Mouse (Mus musculus): Measurements from ENCODE around the gene Cd164l2.

Cd164l2 gene

DNA sequence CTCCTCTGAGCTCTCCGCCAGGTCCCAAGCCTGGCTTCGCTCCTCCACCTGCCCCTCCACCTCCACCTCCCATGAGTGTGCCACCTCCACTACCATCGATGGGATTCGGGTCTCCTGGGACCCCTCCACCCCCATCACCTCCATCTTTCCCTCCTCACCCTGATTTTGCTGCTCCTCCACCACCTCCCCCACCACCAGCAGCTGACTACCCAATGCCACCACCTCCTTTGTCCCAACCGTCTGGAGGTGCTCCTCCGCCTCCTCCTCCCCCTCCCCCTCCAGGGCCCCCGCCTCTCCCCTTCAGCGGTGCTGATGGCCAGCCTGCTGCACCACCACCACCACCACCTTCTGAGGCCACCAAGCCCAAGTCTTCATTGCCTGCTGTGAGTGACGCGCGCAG lies 17.4 kb upstream of the Cd164l2 start:
- no peak for DNase-seq (ENCODE audit: low spot score in 2 of 2)

DNA sequence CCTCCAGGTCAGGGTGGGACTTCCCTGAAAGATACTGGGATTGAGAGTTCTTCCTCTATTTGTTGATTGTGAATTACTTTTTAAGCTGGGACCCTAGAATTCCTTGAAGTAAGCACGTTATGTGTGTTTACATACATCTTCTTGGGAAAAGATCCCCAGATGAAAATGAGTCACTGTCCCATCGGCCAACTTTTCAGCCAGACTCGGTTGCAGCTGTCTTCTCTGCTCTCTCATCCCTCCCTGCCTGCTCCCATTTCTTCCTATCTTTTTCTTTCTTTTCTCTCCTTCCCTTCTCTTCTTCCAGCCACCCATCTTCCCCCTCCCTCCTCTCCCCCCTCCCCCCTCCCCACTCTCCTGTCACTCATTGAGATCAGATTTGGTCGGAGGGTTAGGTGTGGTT lies 16.9 kb upstream of the Cd164l2 start:
- no peak for DNase-seq (ENCODE audit: low spot score in 2 of 2)

DNA sequence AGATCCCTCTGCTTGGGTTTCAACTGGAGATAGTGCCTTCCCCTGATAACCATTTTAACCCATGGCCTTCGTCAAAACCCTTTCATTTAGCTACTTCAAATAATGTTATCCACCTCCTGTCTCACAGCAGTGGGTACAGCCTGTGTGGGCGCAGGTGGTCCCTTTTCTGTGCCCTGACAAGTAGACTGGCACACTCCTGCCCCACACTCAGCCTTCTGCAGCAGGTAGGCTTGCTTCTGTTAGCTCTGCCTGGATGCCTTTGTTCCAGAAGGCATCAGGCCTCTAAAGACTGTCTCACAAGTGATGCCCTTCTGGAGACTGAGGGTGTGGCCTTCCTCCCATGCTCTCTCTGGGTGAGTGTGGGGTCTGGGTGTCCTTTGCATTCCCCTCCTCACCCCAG lies 15.8 kb upstream of the Cd164l2 start:
- DNase-seq (ENCODE audit: low spot score in 2 of 2): no peak

DNA sequence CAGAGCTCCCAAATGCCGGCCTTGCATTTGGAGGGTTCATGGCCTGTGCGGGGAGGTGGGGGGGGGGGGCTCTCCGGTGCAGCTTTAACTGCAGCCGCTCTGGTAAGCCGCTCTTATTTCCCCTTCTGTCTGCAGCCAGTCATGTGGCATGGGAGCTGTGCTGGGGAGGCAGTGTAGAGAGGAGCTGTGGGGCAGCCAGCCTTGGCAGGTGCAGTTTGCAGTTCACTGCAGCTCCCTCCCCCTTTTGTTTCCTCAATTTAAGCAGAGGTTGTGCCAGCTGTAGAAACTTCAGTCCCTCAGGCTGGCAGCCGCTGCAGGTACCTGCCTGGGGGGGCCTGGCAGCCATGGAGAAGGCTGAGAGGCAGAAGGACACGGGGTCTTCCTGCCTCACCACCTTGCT lies 15.1 kb upstream of the Cd164l2 start:
- no peak for DNase-seq (ENCODE audit: low spot score in 2 of 2)

DNA sequence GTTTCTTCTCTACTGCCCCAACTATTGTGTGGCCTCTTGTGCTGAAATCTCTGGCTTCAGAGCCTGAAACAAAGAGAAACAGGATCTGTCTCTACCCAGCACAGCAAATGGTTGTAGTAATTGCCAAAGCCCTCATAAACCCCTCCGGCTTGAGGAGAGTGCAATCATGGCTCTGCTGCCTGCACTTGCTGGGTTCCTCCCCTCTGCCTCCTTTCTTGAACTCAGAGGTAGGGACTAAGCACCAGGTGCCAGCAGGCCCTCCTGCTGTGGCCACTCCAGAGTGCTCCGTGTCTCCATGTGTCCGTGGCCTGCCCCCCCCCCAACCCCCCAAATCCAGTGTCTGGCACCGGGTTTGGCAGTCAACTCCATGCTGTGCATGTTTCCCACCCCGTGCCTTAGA lies 14.6 kb upstream of the Cd164l2 start:
- DNase-seq (ENCODE audit: low spot score in 2 of 2): no peak

DNA sequence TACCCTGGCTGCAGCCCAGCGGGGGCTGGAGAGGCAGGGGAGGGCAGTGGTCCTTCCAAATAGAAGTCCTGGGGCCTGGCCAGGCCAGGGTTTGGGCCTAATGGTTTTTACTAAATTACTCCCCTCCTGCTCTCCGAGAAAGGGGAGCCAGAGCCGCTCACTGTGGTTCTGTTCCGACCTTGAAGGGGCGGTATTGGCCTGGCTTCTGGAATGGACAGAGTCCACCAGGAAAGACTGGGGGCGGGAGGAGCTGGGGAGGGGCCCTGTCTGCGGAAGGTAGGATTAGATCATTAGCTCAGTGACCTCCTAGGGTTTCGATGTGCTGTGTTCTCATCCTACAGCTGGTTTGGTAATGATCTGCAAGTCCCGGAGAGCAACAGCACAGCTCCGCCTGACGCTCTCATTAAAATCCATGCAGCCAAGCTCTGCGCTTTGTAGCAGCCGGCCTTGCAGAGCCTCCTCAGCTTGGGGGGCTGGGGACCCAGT lies 14.1 kb upstream of the Cd164l2 start:
- DNase-seq (ENCODE audit: low spot score in 2 of 2): no peak

DNA sequence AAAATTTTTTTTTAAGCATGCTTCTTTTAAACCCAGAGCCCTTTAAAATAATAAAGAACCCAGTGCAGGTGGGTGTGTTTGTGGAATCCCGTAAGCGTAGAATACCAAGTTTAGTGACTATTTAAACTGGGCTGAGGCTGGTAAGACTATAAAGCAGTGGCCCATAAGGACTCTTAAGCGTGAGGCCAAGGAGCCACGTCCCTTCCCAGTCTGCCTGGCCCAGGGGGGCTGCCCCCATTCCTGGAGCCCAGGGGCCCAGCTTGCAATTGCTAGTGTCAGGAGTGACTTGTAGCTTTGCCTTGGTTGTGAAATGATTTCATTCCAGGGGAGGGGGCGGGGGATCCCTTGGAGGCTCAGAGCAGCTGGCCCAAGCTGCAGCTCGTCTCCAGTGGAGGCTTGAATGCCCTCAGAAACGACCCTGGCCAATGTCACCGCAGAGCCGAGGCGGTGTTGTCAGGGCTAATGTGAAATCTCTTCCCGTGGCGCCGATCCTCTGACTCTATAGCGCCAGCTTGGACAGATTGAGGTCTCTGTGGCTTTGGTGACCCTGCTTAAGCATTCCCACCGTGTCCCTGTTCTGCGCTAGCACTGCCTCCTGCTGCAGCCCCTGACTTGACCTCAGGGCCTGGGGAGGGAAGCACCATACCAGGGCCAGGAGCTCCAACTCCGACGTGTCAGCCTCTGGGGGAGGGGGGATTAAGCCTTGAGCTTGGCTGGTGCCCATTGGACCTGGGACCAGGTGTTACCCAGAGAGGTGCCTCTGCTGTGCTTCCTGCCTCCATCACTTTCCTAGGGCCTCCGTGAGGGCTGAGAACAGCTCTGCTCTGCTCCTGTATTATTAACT lies 13.4 kb upstream of the Cd164l2 start:
- DNase-seq (ENCODE audit: low spot score in 2 of 2): no peak

DNA sequence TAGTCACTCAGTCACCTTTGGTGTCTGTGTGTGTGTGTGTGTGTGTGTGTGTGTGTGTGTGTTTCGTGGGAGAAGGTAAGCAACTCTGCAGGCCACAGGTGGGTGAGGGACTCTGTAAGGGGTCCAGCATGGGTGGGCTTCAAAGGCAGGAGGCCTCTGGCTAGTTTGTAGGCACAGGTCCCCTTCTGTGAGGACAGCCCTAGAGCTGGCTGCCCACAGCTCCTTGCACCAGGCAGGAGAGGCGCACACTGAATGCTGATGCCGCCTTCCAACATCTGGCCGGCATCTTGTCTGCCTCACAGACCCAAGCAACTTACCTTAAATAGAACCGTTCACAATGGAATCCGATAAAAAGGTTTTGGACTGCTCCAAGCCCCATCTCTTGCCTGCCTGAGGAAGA lies 12.2 kb upstream of the Cd164l2 start:
- no peak for DNase-seq (ENCODE audit: low spot score in 2 of 2)

DNA sequence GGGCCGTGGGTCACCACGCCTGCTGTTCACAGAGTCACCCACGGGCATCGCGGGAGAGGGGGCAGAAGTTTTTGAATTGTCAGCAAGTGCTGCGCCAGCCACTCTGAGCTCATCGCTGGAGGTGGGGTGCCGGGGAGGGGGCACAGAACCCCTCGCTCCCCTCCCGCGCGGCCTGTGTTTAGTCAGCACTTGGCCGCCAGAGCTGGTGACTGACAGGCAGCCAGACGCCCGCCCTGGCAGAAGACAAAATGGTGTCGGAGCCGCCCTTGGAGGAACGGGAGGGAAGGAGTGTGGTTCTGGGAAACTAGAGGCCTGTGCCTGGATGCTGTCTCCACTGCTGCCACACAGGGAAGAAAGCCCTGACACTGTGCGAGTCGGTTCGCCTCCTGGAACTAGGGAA lies 11.6 kb upstream of the Cd164l2 start:
- peak in 1 of 2 experiments; percentile 50 for DNase-seq (ENCODE audit: low spot score in 2 of 2)

DNA sequence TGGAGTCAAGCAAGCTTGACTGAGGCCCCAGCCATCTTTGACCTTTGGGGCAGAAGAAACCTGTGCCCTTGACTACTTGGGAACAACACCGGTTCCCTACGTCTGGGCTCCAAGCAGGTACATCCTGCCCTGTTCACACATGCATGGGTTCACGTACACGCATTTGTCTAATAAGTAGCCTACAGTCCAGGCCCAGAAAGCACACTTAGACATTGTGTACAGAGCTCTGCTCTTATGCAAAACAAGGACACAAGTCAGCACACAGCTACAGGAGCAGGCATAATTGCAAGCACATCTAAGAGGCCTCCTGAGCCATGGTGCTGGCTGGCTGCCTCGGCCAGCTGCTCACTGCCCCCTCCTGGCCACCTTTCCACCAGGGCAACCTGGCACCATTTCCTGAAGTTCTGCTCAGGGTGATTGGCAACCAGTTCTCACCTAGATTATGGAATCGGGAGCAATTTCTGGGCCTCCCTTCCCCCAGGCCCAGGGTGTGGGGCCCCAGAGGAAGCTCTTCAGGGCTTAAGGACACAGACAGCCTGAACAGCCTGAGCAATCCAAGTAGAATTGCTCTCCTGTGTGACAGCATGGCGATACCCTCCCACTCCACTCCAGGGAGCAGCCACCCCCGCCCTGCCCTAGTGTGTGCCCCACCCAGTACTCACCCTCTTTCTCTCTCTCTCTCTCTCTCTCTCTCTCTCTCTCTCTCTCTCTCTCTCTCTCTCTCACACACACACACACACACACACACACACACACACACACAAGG lies 10.7 kb upstream of the Cd164l2 start:
- DNase-seq (ENCODE audit: low spot score in 2 of 2): peak in 1 of 2 experiments; percentile 72

DNA sequence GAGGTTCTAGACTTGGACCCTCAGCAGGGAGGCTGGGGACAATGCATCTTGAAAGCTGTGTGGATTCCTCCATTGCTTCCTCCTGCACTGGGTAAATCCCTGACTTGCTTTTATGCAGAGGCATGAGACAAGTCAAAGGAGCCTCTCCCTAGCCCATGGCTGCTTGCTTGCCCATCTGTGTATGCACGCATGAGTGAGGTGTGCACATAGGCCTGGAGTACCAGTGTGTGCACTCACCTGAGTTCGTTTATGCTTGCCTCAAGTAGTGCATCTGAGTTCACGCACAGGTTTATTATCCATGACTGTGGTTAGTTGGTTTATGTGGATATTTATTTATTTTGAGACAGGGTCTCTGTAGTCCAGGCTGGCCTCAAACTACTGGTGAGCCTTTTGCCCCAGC lies 9.7 kb upstream of the Cd164l2 start:
- no peak for DNase-seq (ENCODE audit: low spot score in 2 of 2)

DNA sequence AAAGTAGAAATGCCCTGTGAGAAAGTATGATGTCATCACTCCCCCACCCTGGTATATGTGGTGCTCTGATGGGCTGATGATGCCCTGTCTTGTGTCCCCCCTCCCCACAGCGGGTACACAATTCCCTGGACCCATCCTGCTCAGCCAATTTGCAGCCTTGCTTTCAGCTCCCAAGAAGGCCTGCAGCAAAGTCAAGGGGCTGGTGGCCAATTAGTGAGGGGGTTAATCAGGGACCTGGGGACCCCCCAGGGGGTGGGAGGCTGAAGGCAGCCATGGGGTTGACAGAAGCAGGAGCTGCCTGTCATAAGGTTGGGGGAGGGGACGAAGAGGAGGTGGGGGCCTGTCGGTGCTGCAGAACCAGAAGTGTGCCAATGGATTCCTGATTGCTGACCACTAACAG lies 8.3 kb upstream of the Cd164l2 start:
- DNase-seq (ENCODE audit: low spot score in 2 of 2): no peak

DNA sequence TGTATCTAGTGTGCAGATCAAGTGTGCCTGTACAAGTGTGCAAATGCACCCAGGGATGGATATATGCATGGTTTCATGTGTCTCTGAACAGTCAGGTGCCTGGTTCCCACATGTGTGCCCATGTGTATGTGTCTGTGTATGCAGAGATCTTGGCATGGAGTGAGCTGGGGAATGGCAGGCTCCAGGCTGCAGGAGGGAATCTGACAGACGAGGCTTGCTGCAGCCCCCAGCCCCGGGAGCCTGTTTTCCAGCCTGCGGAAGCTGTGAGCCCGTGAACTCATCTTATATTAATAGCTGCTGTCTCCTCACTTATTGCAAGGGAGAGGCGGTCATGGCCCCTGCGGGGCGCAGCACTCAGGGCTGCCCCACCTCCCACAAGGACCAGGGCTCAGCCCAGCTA lies 7.6 kb upstream of the Cd164l2 start:
- DNase-seq (ENCODE audit: low spot score in 2 of 2): no peak

DNA sequence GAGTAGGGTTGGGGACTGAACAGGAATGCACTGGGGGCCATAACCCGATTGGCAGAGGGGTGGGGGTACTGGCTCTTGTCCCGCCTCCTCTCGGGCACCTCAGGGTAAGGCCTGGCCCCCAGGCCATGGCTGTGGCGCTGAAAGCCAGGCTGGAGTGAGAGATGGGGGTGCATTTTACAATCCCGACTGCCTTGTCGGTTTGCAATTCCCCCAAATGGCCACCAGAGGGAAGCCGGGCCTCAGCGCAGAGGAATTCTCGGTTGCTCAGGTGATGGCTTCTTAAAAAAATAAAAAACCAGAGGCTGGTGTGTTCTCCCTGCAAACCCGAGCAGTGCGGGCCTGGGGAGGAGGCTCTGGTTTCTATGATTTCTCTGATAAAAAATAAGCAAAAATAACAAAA lies 2.6 kb upstream of the Cd164l2 start:
- peak in 1 of 2 experiments; percentile 35 for DNase-seq (ENCODE audit: low spot score in 2 of 2)

DNA sequence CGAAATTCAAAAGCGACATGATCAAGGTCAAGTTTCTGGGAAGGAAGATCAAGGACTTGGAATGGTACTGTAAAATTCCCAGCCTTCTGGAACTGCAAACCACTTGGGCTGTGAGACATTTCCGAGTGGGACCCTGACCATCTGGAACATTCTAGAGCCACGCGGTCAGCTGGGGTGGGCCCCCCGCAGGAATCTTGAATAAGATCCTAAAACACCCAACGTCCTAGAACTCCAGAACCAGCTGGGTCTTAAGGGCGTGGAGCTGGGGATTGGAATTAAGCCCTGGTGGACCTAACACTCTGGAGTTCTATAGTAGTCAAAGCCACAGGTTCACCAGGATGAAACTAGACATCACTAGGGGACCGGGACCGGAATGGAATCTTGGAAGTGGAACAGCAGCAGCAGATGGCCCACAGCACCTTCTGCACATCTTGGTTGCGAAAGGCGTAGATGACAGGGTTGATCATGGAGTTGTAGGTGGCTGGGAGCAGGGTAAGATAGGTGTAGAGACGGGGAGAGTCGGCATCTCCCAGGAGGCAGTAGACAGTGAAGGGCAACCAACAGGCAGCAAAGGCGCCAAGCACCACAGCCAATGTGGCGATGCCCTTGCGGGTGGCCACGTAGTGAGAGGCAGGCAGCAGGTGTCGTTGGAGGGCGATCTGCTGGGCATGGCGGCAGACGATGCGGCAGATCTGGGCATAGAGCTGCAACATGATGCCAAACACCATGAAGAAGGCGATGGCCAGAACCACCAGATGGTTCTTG lies 1.7 kb upstream of the Cd164l2 start:
- no peak for DNase-seq (ENCODE audit: low spot score in 2 of 2)

DNA sequence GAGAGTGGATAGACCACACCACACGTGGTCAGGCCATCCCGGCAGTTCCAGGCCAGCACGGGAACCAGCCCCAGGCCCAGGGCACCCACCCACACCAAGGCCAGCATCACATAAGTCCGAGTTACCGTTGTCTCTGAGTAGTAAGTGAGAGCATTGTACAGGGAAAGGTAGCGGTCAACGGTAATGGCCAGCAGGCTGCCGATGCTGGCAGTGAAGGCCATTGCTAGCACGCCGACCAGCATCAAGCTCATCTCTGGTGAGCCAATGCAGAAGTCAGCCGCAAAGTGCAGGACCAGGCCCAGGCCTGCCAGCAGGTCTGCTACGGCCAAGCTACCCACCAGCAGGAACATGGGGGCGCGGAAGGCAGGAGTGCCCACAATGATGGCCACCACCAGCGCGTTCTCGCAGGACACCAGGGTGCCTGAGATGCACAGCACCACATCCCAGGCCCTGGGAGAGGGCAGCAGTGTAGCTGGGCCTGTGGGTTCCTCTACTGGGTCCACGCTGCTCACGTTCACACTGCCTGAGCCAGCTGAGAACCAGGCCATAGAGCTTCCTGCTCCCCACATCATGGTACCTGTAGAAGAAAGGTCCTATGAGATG lies 1.0 kb upstream of the Cd164l2 start:
- no peak for DNase-seq (ENCODE audit: low spot score in 2 of 2)

DNA sequence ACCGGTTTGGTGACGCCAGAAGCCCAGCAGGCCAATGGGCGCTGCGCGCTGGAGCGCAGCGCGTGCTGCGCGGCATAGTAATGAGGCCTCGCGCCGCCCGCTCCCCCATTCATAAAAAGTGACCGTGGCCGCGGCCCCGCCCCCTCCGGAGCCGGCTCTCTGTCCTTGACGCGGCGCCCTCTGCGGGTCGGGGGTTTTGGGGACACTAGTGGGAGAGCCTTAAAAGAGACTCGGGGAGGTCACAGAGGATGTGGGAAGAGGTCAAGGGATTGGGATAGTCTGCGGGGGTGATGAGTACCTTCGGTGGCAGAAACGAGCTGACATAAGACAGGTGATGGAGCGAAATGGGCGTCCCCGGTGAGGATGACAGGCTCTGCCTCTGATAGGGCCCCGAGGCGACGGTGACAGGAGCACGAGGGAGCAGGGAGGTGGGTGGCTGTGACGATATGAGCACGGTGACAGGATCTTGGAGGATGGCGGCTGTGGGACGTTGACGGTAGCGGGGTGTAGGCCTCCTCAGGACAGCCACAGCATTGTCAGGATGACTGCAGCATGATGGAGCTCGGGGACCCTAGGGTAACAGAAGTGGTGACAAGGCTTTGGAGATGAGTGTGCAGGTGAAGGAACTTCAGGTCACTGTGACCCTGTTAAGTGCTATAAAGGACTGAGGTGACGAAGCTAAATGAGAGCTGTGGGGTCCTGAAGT lies 784 bp downstream of the Cd164l2 start:
- DNase-seq (ENCODE audit: low spot score in 2 of 2): peak; percentile 69 to 77

DNA sequence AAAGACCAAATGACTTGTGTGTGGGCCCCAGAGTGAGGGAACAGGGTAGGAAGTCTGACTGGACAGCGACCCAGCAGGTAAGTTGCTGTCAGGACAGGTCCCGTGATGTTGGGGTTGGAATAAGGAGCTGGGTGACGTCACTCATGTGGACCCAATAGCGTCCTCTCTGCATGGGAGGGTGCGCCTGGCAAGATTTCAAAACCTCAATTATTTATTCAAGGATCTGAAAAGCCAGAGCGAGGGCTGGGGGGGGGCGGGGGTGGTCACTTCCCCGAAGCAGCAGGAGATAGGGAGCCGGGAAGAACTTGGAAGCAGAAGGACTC lies 1.3 kb downstream of the Cd164l2 start:
- DNase-seq (ENCODE audit: low spot score in 2 of 2): no peak

DNA sequence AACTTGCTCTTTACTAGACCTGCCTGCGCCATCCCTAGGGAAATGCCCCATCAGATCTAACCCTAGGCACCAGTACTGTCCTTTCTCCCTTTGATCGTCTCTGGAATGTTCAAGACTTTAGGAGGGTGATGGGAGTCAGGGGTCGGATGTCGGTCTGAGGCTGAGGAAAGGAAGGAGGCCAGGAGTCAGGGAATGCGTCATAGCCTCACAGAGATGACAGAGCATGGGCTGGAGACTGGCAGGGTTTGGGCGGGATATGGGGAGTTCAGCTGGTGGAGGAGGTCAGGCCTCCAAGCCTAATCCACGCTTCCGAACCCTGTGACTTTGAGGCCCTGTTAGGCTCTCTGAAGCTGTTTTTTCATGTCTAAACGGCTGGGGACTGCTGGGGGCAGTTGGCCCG lies 1.7 kb downstream of the Cd164l2 start:
- DNase-seq (ENCODE audit: low spot score in 2 of 2): no peak

DNA sequence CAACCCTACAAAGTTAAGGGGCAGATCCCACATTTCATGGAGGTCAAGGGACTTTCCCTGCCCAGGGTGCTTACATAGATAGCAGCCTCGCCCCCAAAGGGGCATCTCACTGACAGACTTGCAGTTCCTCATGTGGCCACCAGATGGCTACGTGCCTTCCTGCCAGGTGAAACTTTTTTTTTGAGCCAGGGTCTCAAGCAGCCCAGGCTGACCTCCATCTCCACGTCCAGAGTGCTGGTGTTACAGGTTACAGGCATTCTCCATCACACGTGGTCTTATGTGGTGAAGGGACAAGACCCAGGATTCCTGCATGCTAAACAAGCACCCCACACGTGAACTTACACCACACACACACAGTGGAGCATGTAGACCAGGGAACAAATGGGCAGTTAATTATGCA lies 5.7 kb downstream of the Cd164l2 start:
- DNase-seq (ENCODE audit: low spot score in 2 of 2): no peak

DNA sequence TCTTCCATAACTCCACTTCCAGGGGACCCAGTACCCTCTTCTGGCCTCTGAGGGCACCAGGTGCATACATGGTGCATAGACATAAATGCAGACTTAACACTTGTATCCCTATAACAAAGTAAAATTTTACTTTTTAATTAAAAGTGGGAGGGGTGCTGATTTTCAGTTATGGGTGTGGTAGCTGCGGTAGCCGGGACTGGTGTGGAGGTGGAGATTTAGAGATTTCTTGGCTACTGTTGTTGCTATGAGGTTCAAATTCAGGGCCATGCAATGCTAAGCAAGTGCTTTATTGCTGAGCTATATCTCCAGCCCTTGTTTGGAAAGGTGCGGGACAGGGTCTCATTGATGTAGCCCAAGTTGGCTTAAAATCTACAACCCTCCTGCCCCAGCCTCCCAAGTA lies 6.8 kb downstream of the Cd164l2 start:
- DNase-seq (ENCODE audit: low spot score in 2 of 2): no peak
